Mouse (Mus musculus) testis, adult 2 months (tissue): ENCODE results near the gene Arhgdia. TPM values are rescaled to one million over a fixed set of nuclear protein-coding genes. Genes with fewer than 3 reads are reported as not detected.

Source experiments
- H3K27ac ChIP-seq: fragments of 200-500 bp; 2 replicates; pipeline ENCODE4 v1.5.1; 2012; ENCODE audit warnings: low read depth, low read length; ENCODE audit not compliant: control insufficient read depth, insufficient read depth
- H3K27me3 ChIP-seq: fragments of 200-500 bp; 2 replicates; pipeline ENCODE4 v1.6.1; 2012; ENCODE audit warnings: mild to moderate bottlenecking, low read length, moderate library complexity; ENCODE audit not compliant: control insufficient read depth, insufficient read depth
- H3K36me3 ChIP-seq: fragments of 200-500 bp; 2 replicates; pipeline ENCODE4 v1.6.1; 2012; ENCODE audit warnings: mild to moderate bottlenecking, low read length; ENCODE audit not compliant: control insufficient read depth, insufficient read depth
- H3K4me1 ChIP-seq: fragments of 200-500 bp; 2 replicates; pipeline ENCODE4 v1.6.1; 2012; ENCODE audit warnings: low read length; ENCODE audit not compliant: control insufficient read depth, insufficient read depth
- H3K4me3 ChIP-seq: fragments of 200-500 bp; 2 replicates; pipeline ENCODE4 v1.5.1; 2012; ENCODE audit warnings: low read depth, mild to moderate bottlenecking, low read length, moderate library complexity, mixed read lengths; ENCODE audit not compliant: control insufficient read depth
- CTCF ChIP-seq: fragments of 200-500 bp; IDR thresholded peaks from 2 replicates; pipeline ENCODE4 v1.5.1; 2012; ENCODE audit warnings: low read depth, mild to moderate bottlenecking, inconsistent platforms, low read length, moderate library complexity; ENCODE audit not compliant: control insufficient read depth, insufficient read depth, insufficient replicate concordance
- POLR2A ChIP-seq: fragments of 200-500 bp; IDR thresholded peaks from 2 replicates; pipeline ENCODE4 v1.6.1; 2012; ENCODE audit warnings: low read depth, mild to moderate bottlenecking, inconsistent platforms, low read length, moderate library complexity; ENCODE audit not compliant: control insufficient read depth
- polyA plus RNA-seq: library from polyadenylated mRNA; depleted of rRNA; stranded (reverse); fragments of >200 nt; gene quantifications from 2 replicates; pipeline ENCODE4 v1.2.3, GENCODE M21; 2012

Gene Arhgdia
- polyA plus RNA-seq, 1 experiment, result 94.7 TPM

DNA sequence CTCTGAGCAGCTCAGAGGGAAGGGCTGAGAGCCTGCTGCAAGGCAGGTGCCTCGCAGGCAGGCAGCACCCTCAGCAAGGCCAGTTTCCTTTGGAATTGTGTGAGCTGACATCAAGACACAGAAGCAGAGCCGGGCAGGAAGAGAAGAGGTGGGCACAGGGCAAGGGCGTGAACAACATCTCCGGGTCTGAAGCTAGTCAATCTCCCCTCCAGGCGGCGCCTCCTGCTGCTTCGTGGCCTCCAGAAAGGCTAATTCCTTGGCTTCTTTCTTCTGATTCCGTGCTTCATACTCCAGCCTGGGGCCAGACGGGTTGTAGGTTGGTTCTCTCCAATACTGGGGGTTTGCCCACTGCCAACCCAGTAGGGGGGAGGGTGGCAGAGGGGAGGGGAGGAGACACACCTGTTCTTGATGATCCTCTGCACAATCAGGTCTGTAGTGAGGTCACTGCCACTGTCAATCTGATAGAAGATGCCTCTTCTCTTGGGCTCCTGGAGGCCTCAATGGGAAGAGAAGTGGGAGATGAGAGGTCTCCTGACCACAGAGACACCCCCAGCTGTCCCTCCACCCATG lies 29.1 kb upstream of the Arhgdia start:
- no peaks in the 10 kb centered on the region for H3K27me3 ChIP-seq
- H3K27ac ChIP-seq, result no peak overlapping the region
- H3K36me3 ChIP-seq, result no peaks in the 10 kb centered on the region; the same call in 1 of the 2 replicates
- H3K4me1 ChIP-seq, result peaks cover 14% of the 10 kb centered on the region
- no peak overlapping the region for H3K4me3 ChIP-seq
- no peak for TF ChIP-seq POLR2A
- TF ChIP-seq CTCF, result no peak

DNA sequence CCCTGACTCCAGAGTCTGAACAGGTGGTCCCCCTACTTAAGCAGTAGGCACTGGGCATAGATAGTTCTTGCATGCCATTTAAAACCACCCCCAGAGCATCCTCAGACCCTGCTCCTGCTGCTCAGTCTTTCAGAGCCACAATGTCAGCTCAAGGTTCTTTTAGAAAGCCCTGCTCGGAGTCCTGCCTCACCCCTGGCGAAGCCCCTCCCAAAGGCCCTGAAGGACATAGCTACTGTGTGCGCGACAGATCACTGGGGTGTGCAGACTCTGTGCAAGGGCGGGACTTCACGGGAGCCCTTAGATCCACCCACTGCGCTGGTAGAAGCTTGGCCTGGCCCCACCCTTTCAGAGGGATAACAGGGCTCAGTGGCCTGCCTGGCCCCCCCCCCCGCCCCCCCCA lies 27.8 kb upstream of the Arhgdia start:
- H3K27me3 ChIP-seq, result no peaks in the 10 kb centered on the region
- H3K4me3 ChIP-seq, result peak overlapping the region; percentile 71
- H3K27ac ChIP-seq, result no peak overlapping the region
- TF ChIP-seq POLR2A (0 out of 2 replicates have a peak, but pooled peaks have one; percentile 0), CTCF (no peak)
- H3K4me1 ChIP-seq, result peaks cover 14% of the 10 kb centered on the region
- H3K36me3 ChIP-seq, result no peaks in the 10 kb centered on the region; the same call in 1 of the 2 replicates

DNA sequence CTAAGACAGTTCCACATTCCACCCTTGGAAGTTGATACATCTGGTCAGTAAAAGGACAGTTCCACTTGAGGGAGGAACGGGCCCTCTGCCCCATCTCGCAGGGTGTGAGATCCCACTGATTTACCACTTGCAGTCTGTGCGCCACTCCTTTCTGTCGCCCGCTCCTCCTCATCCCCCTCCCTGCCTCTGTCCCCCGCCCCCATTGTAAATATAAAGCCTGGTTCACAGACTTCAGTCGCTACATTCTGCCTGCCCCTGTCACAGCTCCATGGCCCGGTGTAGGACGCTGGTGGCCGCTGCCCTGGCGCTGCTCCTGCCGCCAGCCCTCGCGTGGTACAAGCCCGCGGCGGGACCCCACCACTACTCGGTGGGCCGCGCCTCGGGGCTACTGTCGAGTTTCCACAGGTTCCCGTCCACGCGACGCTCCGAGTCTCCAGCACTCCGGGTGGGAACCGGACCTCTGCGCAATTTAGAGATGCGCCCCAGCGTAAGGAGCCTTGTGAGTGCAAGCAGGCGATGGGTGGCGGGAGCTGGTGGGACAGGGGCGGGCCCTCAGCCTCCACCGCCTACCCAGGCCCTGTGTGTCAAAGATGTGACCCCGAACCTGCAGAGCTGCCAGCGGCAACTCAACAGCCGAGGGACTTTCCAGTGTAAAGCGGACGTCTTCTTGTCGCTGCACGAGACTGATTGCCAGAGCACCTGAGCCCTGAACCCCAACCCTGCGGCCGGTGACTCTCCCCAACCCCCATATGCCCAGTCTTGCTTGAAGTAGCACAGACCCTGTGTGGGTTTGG lies 27.0 kb upstream of the Arhgdia start, which contains the start of gene Npb:
Npb (plus strand) TSS at position 237 of the 794 bp plus-strand sequence.
- peaks cover 14% of the 10 kb centered on the region for H3K4me1 ChIP-seq
- H3K36me3 ChIP-seq, result no peaks in the 10 kb centered on the region; the same call in 1 of the 2 replicates
- TF ChIP-seq CTCF (no peak), POLR2A (peak; percentile 21; the same call in 1 of the 2 replicates)
- H3K27ac ChIP-seq, result 0 out of 2 replicates have a peak within 1 kb of the TSS, but pooled peaks have one; percentile 9
- peak within 1 kb of the TSS; percentile 71 for H3K4me3 ChIP-seq
- H3K27me3 ChIP-seq, result no peaks in the 10 kb centered on the region

DNA sequence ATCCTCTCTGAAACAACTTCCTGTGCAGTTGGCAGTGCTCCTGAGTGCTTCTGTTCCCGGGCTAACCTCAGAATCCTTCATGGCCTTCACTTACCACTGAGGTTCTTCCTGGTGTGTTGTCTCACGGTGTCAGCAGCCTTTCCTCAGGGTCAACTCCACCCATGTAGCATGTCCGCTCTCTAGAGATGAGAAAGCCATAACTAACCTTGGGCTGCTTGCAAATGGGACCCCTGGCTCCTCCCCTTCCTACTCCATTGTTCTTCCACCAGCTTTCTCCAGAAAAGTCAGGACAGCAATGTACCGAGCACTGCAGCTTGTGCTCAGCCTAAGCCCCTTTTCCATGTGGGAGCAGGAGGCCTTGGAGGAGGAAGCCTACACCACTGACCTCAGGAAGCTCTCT lies 25.3 kb upstream of the Arhgdia start:
- Histone ChIP-seq H3K4me1 (peaks cover 14% of the 10 kb centered on the region), H3K4me3 (no peak overlapping the region), H3K27ac (no peak overlapping the region), H3K36me3 (peaks cover 2% of the 10 kb centered on the region; the same call in 1 of the 2 replicates), H3K27me3 (no peaks in the 10 kb centered on the region)
- TF ChIP-seq CTCF, result no peak
- no peak for TF ChIP-seq POLR2A

DNA sequence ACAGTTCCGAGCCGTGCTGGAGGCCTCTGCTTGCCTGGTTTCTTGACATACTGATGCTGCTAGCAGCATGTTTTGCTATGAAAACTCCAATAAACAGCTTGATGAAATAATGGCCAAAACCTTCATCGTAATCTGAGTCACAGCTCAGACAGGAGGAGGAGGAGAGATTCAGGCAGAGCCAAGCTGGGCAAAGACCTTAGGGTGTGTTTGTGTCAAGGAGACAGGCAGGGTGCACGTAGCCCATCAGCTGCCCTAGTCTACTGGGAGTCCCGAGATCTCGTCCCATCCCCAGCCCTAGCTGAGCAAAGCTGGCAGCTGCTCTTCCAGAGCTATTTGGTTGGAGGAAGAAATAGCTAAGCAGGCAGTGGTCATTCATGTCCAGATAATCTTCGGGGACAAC lies 24.2 kb upstream of the Arhgdia start:
- TF ChIP-seq POLR2A, result no peak
- H3K27ac ChIP-seq, result no peak overlapping the region
- H3K4me3 ChIP-seq, result no peak overlapping the region
- H3K4me1 ChIP-seq, result peaks cover 14% of the 10 kb centered on the region
- peaks cover 2% of the 10 kb centered on the region; the same call in 1 of the 2 replicates for H3K36me3 ChIP-seq
- H3K27me3 ChIP-seq, result no peaks in the 10 kb centered on the region

DNA sequence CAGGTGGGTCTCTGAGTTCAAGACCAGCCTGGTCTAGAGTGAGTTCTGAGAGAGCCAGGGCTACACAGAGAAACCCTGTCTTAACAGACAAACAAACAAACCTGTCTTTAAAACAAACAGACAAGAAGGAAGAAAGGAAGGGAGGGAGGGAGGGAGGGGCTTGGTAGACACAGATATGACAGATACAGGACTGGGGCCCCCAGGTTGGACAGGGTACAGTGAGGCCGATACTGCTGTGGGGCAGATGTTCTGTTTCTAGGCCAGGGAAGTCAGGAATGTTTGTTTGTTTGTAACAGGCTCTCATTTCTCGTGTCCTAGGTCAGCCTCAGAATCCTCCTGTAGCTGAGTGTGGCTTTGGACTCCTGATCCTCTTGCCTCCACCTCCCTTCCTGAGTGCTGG lies 22.1 kb upstream of the Arhgdia start:
- Histone ChIP-seq H3K27me3 (no peaks in the 10 kb centered on the region), H3K4me3 (no peak overlapping the region), H3K4me1 (peaks cover 11% of the 10 kb centered on the region), H3K36me3 (peaks cover 2% of the 10 kb centered on the region; the same call in 1 of the 2 replicates), H3K27ac (no peak overlapping the region)
- TF ChIP-seq CTCF (no peak), POLR2A (no peak)

DNA sequence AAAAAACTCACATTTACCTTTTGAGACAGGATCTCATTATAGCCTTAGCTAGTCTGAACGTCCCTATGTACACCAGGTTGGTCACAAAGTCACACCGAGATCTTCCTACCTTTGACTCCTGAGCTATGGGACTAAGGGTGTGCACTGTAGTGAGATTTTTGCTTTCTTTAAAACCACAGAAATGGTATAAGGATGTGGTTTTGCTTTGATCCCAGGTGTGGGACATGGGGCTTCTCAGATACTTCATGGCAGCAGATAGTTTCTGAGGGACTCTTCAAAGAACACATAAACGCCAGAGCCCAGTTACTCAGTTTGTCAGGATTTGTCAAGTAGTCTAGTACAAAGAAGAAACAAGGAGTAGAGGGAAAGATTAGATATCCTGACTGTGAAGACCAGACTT lies 19.3 kb upstream of the Arhgdia start:
- no peak overlapping the region for H3K27ac ChIP-seq
- no peak overlapping the region for H3K4me3 ChIP-seq
- TF ChIP-seq CTCF, result no peak
- no peak for TF ChIP-seq POLR2A
- no peaks in the 10 kb centered on the region for H3K27me3 ChIP-seq
- peaks cover 4% of the 10 kb centered on the region; the same call in 1 of the 2 replicates for H3K36me3 ChIP-seq
- peaks cover 12% of the 10 kb centered on the region for H3K4me1 ChIP-seq
